Mouse (Mus musculus): ENCODE results near the gene 1600014C23Rik. TPM values are rescaled to one million over a fixed set of nuclear protein-coding genes. Genes with fewer than 3 reads are reported as not detected.

1600014C23Rik gene
- polyA plus RNA-seq, 1 experiment: 0.54 TPM

DNA sequence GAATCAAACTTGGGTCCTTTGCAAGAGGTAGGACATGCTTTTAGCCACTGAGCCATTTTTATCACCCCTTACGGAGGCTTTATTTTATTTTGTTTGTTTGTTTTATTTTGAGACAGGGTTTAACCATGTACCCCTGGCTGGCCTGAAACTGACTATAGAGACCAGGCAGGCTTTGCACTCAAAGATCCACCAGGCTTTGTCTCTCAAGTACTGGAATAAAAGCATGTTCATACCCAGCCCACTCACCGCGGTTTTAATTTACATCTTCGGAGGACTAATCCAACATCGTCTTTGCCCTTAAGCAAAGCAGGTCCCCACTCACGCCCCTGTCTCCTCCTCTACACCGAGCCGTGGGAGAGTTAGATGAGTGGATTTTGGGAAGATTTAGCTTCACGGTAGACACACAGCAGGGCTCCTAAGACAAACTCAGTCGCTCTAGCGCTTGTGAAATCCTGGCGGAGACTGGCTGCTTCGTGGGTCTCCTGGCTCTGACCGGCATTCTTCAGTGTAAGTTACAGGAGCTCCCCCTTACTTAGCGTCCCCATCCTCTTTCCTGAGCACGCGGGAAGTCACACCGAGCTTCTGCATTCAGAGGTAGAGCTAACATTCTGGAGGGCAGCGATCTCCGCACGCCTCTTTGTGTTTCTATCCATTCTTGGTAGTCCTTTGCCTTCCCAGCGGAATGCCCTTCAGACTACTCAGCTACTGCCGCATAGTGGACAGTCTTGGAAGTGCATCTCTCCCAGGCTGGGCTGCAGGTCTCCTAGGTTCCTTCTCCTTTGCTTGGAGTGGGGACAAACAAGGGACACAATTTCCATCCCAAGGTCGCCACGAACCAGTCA, 9.7 kb downstream of the 1600014C23Rik start:
- Histone ChIP-seq H3K27me3 (ENCODE audit: control insufficient read depth, insufficient read depth, low read length) (no peaks in the 10 kb centered on the region), H3K27ac (ENCODE audit: insufficient read depth, low read length) (no peak overlapping the region), H3K4me1 (ENCODE audit: control insufficient read depth, insufficient read depth, low read length) (no peaks in the 10 kb centered on the region), H3K4me3 (replicated peaks; ENCODE audit: insufficient read depth, low read depth, low read length) (peak overlapping the region; percentile 76)
- 3% methylated on average over 25 of the region's 25 CpGs for WGBS
- peak; percentile 76 to 90 for DNase-seq
- TF ChIP-seq POLR2A (IDR thresholded peaks at IDR 0.05; ENCODE audit: borderline replicate concordance, insufficient read depth, low read length) (peak; percentile 22; the same call in 1 of the 2 replicates), CTCF (IDR thresholded peaks at IDR 0.05; ENCODE audit: borderline replicate concordance, insufficient read depth, low read depth, low read length) (peak; percentile 93)

DNA sequence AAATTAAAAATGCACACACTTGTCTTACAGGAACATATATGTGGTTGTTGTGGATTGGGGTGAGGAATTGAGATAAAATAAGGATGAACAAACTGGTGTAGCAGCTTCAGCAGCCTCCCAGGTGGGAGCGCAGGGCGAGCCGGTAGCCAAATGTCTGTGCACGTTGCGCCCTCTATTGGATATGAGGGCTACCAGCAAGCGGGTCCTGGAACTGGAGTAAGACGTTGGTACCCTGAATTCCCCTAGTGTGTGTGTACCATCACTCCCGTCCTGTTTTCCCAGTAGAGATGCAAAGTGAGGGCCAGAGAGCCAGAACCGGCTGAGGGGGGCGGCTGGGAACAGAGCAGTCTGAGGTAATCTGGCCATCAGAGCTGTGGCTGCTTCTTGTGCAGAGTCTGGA, 15.3 kb downstream of the 1600014C23Rik start:
- Histone ChIP-seq H3K4me1 (ENCODE audit: control insufficient read depth, insufficient read depth, low read length) (no peaks in the 10 kb centered on the region), H3K27me3 (ENCODE audit: control insufficient read depth, insufficient read depth, low read length) (no peaks in the 10 kb centered on the region)
- 4% methylated on average over 10 of the region's 10 CpGs for WGBS

DNA sequence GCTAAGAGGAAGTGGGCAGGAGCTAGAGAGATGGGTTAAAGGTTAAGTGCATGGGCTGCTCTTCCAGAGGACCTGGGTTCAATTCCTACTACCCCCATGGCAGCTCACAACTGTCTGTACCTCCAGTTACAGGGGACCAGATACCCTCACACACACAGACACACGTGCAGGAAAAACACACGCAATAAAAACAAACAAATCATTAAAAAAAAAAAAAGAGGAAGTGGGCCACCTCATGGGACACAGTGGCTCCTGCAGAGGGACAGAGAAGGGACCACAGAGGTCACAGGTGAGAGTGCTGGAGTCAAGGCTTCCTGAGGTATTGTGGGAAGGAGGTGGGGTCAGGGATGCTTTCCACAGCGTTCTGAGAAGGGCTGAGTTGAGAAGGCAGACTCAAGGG, 22.1 kb downstream of the 1600014C23Rik start:
- Histone ChIP-seq H3K27ac (ENCODE audit: insufficient read depth, low read length) (no peak overlapping the region), H3K4me3 (replicated peaks; ENCODE audit: insufficient read depth, low read depth, low read length) (no peak overlapping the region), H3K4me1 (ENCODE audit: control insufficient read depth, insufficient read depth, low read length) (no peaks in the 10 kb centered on the region), H3K27me3 (ENCODE audit: control insufficient read depth, insufficient read depth, low read length) (no peaks in the 10 kb centered on the region)
- 86% methylated on average over 3 of the region's 3 CpGs for WGBS
- TF ChIP-seq POLR2A (IDR thresholded peaks at IDR 0.05; ENCODE audit: borderline replicate concordance, insufficient read depth, low read length) (no peak), CTCF (IDR thresholded peaks at IDR 0.05; ENCODE audit: borderline replicate concordance, insufficient read depth, low read depth, low read length) (no peak)
- no peak for DNase-seq

More for the DNA sequence above, 15.3 kb downstream of the 1600014C23Rik start:
- no peak overlapping the region for H3K27ac ChIP-seq (ENCODE audit: insufficient read depth, low read length)
- H3K4me3 ChIP-seq (replicated peaks; ENCODE audit: insufficient read depth, low read depth, low read length): no peak overlapping the region
- TF ChIP-seq CTCF (IDR thresholded peaks at IDR 0.05; ENCODE audit: borderline replicate concordance, insufficient read depth, low read depth, low read length) (peak; percentile 88), POLR2A (IDR thresholded peaks at IDR 0.05; ENCODE audit: borderline replicate concordance, insufficient read depth, low read length) (no peak)
- DNase-seq: peak; percentile 70 to 80

DNA sequence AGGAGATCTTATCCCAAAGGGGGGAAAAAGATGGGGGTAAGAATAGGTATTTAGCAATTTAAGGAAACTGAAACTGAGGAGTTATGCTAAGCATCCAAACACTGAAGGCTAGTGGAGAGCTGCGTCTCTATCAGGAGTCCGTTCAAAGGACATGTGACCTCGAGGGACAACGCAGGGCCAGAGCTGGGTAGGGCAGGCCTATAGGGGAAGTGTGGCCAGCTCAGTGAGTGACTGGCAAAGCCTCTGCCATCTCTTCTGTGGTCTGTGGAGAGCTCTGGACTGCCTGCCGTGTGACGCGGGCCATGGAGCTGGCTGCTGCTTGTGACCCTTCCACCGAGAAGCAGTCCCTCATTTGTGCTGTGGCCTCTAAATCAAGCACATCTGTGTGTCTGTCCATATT, 23.2 kb downstream of the 1600014C23Rik start:
- DNase-seq: no peak
- 48% methylated on average over 8 of the region's 8 CpGs for WGBS
- H3K4me3 ChIP-seq (replicated peaks; ENCODE audit: insufficient read depth, low read depth, low read length): no peak overlapping the region

DNA sequence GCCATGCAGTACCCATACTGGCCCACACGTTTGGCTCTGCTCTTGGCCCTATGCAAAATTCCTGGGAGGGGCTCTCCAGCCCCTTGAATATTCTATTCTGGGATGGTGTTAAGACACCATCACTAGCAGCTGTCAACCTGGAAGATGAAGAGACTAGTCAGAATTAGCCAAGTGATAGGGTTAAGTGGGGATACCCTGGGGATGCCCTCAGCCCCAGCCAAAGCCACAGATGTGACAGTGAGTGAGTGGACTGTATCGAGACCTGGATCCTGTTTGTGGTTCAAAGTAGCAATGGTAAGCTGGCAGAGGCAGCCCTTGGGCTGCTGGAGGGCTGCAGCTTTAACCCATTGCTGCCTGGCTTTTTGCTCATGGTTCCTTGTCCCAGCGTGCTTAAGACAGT, 23.8 kb downstream of the 1600014C23Rik start:
- WGBS: 39% methylated on average over 3 of the region's 3 CpGs
- no peak overlapping the region for H3K27ac ChIP-seq (ENCODE audit: insufficient read depth, low read length)

More for the DNA sequence above, 23.2 kb downstream of the 1600014C23Rik start:
- TF ChIP-seq POLR2A (IDR thresholded peaks at IDR 0.05; ENCODE audit: borderline replicate concordance, insufficient read depth, low read length) (no peak), CTCF (IDR thresholded peaks at IDR 0.05; ENCODE audit: borderline replicate concordance, insufficient read depth, low read depth, low read length) (no peak)
- no peak overlapping the region for H3K27ac ChIP-seq (ENCODE audit: insufficient read depth, low read length)
- no peaks in the 10 kb centered on the region for H3K27me3 ChIP-seq (ENCODE audit: control insufficient read depth, insufficient read depth, low read length)
- no peaks in the 10 kb centered on the region for H3K4me1 ChIP-seq (ENCODE audit: control insufficient read depth, insufficient read depth, low read length)

DNA sequence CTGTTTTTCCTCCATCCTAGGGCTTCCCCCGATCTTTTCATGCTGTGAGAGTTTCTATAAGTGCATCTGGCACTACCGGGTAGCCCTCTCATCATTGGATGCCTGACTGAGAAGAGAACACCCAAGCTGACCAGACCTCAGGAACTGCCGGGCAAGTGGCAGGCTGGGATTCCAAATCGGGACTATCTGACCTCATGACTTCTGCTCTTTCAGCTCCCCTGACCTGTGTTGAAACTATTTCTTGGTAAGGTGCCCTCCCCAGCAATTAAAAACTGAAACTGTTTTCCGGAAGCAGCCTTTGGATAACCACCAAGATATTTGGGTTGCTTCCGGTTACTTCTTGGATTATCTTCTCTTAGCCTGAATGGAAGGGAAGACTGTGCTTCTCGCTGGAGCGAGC, 25.5 kb downstream of the 1600014C23Rik start:
- 72% methylated on average over 8 of the region's 8 CpGs for WGBS
- H3K27me3 ChIP-seq (ENCODE audit: control insufficient read depth, insufficient read depth, low read length): no peaks in the 10 kb centered on the region

More for the DNA sequence above, 23.8 kb downstream of the 1600014C23Rik start:
- Histone ChIP-seq H3K4me1 (ENCODE audit: control insufficient read depth, insufficient read depth, low read length) (no peaks in the 10 kb centered on the region), H3K27me3 (ENCODE audit: control insufficient read depth, insufficient read depth, low read length) (no peaks in the 10 kb centered on the region), H3K4me3 (replicated peaks; ENCODE audit: insufficient read depth, low read depth, low read length) (no peak overlapping the region)
- DNase-seq: no peak
- no peak for TF ChIP-seq POLR2A (IDR thresholded peaks at IDR 0.05; ENCODE audit: borderline replicate concordance, insufficient read depth, low read length)
- no peak for TF ChIP-seq CTCF (IDR thresholded peaks at IDR 0.05; ENCODE audit: borderline replicate concordance, insufficient read depth, low read depth, low read length)

DNA sequence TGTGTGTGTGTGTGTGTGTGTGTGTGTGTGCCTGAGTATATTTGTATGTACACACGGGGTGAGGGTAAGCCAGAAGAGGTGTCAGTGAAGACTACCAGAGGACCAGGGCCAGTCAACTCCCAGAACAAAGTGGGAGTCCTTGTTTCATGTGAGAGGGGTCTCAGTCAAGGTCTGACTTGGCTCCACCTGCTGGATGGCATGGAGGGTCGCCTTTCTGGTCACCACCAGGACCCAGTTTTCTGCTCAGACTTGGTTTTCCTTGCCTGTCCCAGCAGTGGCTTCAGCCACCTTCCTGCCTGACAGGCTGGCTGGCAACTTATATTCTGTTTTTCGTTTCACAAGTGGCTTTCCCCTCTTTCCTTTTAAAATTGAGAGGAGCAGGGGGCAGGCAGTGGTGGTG, 26.3 kb downstream of the 1600014C23Rik start:
- WGBS: 50% methylated on average over 3 of the region's 3 CpGs
- Histone ChIP-seq H3K4me1 (ENCODE audit: control insufficient read depth, insufficient read depth, low read length) (no peaks in the 10 kb centered on the region), H3K27me3 (ENCODE audit: control insufficient read depth, insufficient read depth, low read length) (no peaks in the 10 kb centered on the region), H3K27ac (ENCODE audit: insufficient read depth, low read length) (no peak overlapping the region), H3K4me3 (replicated peaks; ENCODE audit: insufficient read depth, low read depth, low read length) (no peak overlapping the region)
- TF ChIP-seq CTCF (IDR thresholded peaks at IDR 0.05; ENCODE audit: borderline replicate concordance, insufficient read depth, low read depth, low read length) (no peak), POLR2A (IDR thresholded peaks at IDR 0.05; ENCODE audit: borderline replicate concordance, insufficient read depth, low read length) (no peak)
- no peak for DNase-seq

More for the DNA sequence above, 25.5 kb downstream of the 1600014C23Rik start:
- no peak overlapping the region for H3K27ac ChIP-seq (ENCODE audit: insufficient read depth, low read length)
- no peak overlapping the region for H3K4me3 ChIP-seq (replicated peaks; ENCODE audit: insufficient read depth, low read depth, low read length)
- TF ChIP-seq CTCF (IDR thresholded peaks at IDR 0.05; ENCODE audit: borderline replicate concordance, insufficient read depth, low read depth, low read length) (no peak), POLR2A (IDR thresholded peaks at IDR 0.05; ENCODE audit: borderline replicate concordance, insufficient read depth, low read length) (no peak)
- H3K4me1 ChIP-seq (ENCODE audit: control insufficient read depth, insufficient read depth, low read length): no peaks in the 10 kb centered on the region
- no peak for DNase-seq

DNA sequence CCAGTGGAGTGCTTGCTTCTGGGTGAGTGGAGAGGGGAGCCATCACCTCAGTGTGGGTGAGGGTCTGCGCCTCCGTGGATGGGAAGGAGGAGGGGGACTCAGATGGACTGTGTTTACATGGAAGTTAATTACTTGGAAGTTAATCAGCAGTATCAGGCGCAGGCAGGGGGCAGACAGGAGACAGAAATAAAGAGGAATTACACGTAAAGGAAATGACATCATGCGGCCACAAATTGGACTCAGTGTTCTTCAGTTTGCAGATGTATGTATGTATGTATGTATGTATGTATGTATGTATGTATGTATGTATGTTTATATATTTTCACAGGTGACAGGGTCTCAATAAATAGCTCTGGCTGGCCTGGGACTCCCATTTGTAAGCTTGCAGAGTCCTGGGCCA, 26.8 kb downstream of the 1600014C23Rik start:
- TF ChIP-seq CTCF (IDR thresholded peaks at IDR 0.05; ENCODE audit: borderline replicate concordance, insufficient read depth, low read depth, low read length) (no peak), POLR2A (IDR thresholded peaks at IDR 0.05; ENCODE audit: borderline replicate concordance, insufficient read depth, low read length) (no peak)
- WGBS: 67% methylated on average over 5 of the region's 5 CpGs
- Histone ChIP-seq H3K4me1 (ENCODE audit: control insufficient read depth, insufficient read depth, low read length) (no peaks in the 10 kb centered on the region), H3K27me3 (ENCODE audit: control insufficient read depth, insufficient read depth, low read length) (no peaks in the 10 kb centered on the region), H3K4me3 (replicated peaks; ENCODE audit: insufficient read depth, low read depth, low read length) (no peak overlapping the region), H3K27ac (ENCODE audit: insufficient read depth, low read length) (no peak overlapping the region)
- DNase-seq: no peak

Data from cerebellum, adult 2 months (tissue).